Mouse (Mus musculus) kidney, adult 2 months (tissue): ENCODE measurements at regions not wholly inside any gene's neighbourhood (a gene's known extent, or its start where the extent isn't known, plus 50 kb on each side); places are given as distances from the start of the nearest gene placed in this dataset.

Experiments used
- DNase-seq: peaks from one replicate; pipeline ENCODE4 v3.0.0; 2021
- H3K27ac ChIP-seq: fragments of 200-500 bp; 2 replicates; pipeline ENCODE4 v1.5.1; 2012; ENCODE audit warnings: low read depth, low read length, control low read depth, inconsistent platforms; ENCODE audit not compliant: insufficient read depth
- H3K27me3 ChIP-seq: fragments of 200-500 bp; replicated peaks from 2 replicates; pipeline ENCODE4 v1.6.1; 2012; ENCODE audit warnings: mild to moderate bottlenecking, moderate library complexity, low read length, inconsistent platforms; ENCODE audit not compliant: control insufficient read depth, insufficient read depth
- H3K36me3 ChIP-seq: fragments of 200-500 bp; 2 replicates; pipeline ENCODE4 v1.6.1; 2012; ENCODE audit warnings: mild to moderate bottlenecking, moderate library complexity, low read length, inconsistent platforms; ENCODE audit not compliant: control insufficient read depth, insufficient read depth
- H3K4me1 ChIP-seq: fragments of 200-500 bp; 2 replicates; pipeline ENCODE4 v1.6.1; 2011; ENCODE audit warnings: low read length; ENCODE audit not compliant: control insufficient read depth, insufficient read depth
- H3K4me3 ChIP-seq: fragments of 200-500 bp; 2 replicates; pipeline ENCODE4 v1.5.1; 2011; ENCODE audit warnings: mild to moderate bottlenecking, low read depth, low read length, control low read depth; ENCODE audit not compliant: insufficient read depth
- CTCF ChIP-seq: fragments of 200-500 bp; conservative IDR thresholded peaks from 2 replicates; pipeline ENCODE4 v1.5.1; 2011; ENCODE audit warnings: low read depth, mild to moderate bottlenecking, control low read depth, low read length, moderate library complexity, mixed read lengths; ENCODE audit not compliant: insufficient read depth, insufficient read length
- POLR2A ChIP-seq: fragments of 200-500 bp; IDR thresholded peaks from one replicate; pipeline ENCODE4 v1.6.1; 2011; ENCODE audit warnings: low read depth, low read length, control low read depth
- WGBS: fragments of 180-500 bp; shearing (Covaris S2); methylation state at CpG from one replicate; pipeline ENCODE4 v1.1.7; 2018; 5-methylcytosine and 5-hydroxymethylcytosine counted together

DNA sequence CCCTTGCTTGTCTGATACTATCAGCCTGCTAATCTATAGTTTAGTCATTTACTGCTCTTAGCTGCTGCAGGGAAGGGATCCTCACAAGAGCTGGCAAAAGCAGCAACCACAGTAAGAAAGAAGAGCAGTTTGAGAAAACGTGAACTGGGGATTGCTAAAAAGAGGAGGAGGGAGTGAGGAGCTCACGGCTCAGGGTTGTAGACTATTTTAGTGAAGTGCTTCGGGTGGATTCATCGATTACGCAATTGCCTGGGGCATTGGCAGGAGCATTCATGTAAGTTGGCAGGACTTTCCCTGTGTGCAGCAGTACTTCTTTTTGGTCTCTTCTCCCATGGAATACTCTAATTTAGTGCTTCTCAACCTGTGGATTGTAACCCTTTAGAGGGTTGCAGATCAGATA lies 157.1 kb downstream of the Csl start:
- TF ChIP-seq CTCF (no peak), POLR2A (no peak)
- Histone ChIP-seq H3K4me1 (no peaks in the 10 kb centered on the region), H3K27ac (no peak overlapping the region), H3K27me3 (no peaks in the 10 kb centered on the region), H3K36me3 (no peaks in the 10 kb centered on the region), H3K4me3 (no peak overlapping the region)
- 70% methylated on average over 5 of the region's 5 CpGs for WGBS
- no peak for DNase-seq

DNA sequence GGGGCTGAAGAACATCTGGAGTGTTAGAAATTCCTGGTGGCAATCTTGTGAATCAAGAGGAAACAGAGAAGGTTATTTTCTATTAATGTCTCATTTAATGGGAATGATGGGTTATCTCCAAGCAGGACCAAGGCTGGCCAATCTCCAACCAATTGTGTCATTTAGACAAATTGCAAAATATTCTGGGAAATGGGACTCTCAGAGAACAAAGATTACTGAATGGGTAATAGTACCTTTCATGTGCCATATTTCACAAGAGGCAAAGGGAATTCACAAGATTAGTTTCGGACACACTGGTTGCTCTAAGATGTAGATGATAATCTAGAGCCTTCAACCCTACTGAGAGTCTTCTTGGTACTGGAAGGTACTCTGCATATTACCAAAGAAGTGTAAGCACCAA lies 155.3 kb downstream of the Csl start:
- Histone ChIP-seq H3K4me1 (no peaks in the 10 kb centered on the region), H3K27me3 (no peaks in the 10 kb centered on the region), H3K4me3 (no peak overlapping the region), H3K27ac (no peak overlapping the region), H3K36me3 (no peaks in the 10 kb centered on the region)
- WGBS = 93% methylated on average over 1 of the region's 1 CpGs
- TF ChIP-seq POLR2A = no peak
- DNase-seq = no peak

DNA sequence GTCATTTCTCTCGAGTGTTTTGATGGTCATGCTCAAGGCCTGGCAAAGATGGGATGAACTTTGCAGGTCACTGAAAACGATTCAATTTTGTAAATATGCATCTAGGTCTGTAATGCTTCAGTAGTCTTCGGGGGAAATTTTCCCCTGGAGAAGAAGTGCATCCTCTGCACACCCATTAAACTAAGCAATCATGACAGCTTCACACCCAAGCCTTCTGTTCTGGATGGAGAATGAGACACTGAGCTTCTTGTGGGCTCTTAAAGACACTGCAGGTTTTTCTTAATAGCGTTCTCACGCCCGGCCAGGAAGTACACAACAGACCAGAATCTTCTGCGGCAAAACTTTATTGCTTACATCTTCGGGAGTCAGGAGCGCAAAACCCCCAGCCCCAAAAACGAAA lies 151.0 kb downstream of the Csl start:
- Histone ChIP-seq H3K36me3 (no peaks in the 10 kb centered on the region), H3K4me3 (no peak overlapping the region), H3K4me1 (no peaks in the 10 kb centered on the region), H3K27ac (no peak overlapping the region), H3K27me3 (no peaks in the 10 kb centered on the region)
- DNase-seq = no peak
- 92% methylated on average over 10 of the region's 10 CpGs for WGBS
- TF ChIP-seq CTCF (no peak), POLR2A (no peak)

DNA sequence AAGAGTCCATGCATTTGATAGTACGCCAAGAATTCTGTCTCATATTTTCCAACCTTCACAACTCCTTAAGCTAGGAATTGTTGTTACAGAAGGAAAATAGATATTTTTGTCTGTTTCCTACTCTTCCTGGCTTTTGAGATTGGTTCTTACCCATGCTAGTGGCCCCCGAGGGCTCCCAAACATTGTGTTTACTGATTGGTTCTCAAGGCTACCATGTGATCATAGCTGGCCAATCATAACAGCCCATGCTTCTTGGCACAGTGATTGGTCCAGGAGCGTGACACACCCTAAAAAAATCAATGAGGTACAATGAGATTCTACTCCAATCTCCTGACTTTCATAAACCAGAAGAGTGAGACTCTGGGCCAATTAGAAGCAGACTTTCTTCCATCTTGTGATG lies 150.0 kb downstream of the Csl start:
- H3K4me3 ChIP-seq = no peak overlapping the region
- H3K36me3 ChIP-seq = no peaks in the 10 kb centered on the region
- 95% methylated on average over 3 of the region's 3 CpGs for WGBS
- no peaks in the 10 kb centered on the region for H3K27me3 ChIP-seq
- DNase-seq = no peak
- no peak overlapping the region for H3K27ac ChIP-seq
- H3K4me1 ChIP-seq = no peaks in the 10 kb centered on the region
- TF ChIP-seq CTCF (no peak), POLR2A (no peak)

DNA sequence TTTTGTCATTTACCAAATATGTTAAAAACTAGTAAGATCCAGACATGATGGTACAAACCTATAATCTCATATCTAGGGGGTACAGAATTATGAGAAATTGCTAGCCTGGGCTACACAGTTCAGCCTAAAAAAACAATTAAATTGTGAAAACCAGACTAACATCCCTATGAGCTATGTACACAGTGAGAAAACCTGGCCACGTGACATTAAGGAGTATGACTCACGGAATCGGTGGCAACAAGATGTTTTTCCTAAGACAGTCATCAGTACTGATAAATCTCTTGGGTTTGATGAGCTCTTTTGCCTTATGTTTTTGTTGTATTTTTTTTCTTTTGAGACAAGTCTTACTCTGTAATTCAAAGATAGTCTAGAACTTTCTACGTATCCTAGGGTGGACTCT lies 148.6 kb downstream of the Csl start:
- TF ChIP-seq CTCF (no peak), POLR2A (no peak)
- Histone ChIP-seq H3K27me3 (no peaks in the 10 kb centered on the region), H3K4me1 (no peaks in the 10 kb centered on the region), H3K4me3 (no peak overlapping the region), H3K27ac (no peak overlapping the region), H3K36me3 (no peaks in the 10 kb centered on the region)
- WGBS = 85% methylated on average over 4 of the region's 4 CpGs
- DNase-seq = no peak

DNA sequence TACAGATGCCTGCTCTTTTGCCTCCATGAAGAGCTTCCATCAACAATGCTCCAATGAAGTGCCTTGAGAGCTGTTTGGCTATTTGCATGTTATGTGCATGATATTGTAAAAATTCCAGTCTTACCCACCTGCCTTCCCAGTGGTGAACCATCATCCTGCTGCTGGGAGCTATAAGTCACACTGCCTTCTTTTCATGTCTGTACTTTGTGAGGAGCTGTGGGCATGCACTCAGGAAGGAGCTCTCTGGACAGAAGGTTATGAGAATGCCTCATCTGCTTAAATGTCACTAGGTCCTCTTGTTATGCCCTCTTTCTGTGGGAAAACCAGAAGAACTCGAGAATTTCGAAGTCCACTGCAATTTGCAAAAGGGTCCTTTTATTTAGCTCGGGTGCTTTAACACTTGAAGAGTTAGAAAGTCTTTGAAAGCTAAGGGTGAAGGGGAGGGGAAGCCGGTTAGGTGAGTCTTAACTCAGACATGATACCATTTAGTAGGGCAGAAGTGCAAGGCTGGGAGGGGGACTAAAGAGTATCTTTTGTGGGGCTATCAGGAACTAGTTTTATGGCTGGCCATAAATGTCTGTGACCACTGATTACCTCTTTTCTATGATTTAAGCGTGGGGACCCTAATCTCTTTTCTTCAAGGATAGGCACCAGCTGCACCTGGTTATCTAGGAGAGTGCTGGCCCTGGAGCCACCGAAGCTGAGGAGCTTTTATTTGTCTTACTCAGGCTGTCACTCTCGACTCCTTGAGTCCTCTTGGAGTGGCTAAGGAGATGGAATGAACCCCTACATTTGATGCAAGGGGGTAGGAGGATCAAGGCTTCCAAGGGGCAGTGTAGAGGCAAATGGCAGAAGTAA lies 144.8 kb downstream of the Csl start:
- Histone ChIP-seq H3K27me3 (no peaks in the 10 kb centered on the region), H3K4me1 (no peaks in the 10 kb centered on the region), H3K27ac (no peak overlapping the region), H3K4me3 (no peak overlapping the region), H3K36me3 (no peaks in the 10 kb centered on the region)
- DNase-seq = no peak
- TF ChIP-seq POLR2A (no peak), CTCF (no peak)
- WGBS = 33% methylated on average over 7 of the region's 7 CpGs

DNA sequence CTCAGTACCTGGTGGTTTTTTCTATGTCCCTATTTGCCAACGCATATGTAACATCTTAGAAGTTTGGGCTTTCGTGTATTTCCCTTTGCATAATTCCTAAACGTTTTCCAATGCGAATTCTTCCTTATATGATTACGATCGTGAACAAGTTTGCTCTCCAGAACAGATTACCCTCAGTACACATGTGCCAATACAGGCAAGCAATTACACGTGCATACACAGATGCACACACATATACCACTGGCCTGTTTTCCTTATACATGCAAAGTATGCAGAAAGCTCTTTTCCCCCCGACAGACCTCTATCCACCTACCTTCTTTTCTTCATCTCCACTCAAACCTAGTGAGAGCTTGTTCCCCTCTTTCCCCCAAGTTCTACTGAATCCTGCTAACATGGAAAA lies 144.1 kb downstream of the Csl start:
- no peaks in the 10 kb centered on the region for H3K4me1 ChIP-seq
- no peak for DNase-seq
- 84% methylated on average over 8 of the region's 8 CpGs for WGBS
- no peaks in the 10 kb centered on the region for H3K36me3 ChIP-seq
- H3K27ac ChIP-seq = no peak overlapping the region
- no peak overlapping the region for H3K4me3 ChIP-seq
- TF ChIP-seq CTCF = no peak
- TF ChIP-seq POLR2A = no peak
- no peaks in the 10 kb centered on the region for H3K27me3 ChIP-seq
